13 mouse cellular contexts compared by ENCODE assay signal in the genomic region with DNA sequence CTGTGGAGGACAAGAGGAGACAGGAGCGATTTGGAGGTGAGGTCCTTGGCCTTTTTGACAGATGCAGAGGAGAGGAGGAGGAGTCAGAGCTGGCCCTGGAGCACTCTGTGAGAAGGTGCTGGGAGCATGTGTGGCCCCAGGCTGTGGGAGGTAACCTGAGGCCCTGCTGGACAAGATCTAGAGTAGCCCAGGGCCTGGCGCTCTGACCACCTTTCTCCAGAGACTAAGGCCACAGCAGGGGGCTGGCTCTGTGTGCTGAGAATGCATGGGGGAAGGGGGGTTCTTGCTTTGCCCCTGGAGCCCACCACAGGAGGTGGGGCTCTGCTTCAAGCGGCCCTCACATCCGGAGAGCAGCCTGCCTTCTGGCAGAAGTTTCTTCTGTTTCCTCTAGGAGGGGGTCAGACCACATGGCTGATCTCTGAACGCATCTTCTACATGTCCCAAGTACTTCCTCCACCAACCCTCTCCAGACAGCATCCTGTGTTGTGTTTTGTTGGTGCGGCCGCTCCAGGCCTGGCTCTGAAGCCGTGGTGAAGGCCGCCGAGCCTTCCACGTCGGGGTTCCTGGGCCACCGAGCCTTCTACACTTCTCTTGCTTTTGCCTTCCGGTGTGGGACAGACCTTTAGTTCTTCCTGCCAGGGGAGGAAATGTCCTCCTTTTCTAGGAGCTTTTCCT. TPM values are rescaled to one million over a fixed set of nuclear protein-coding genes. Genes with fewer than 3 reads are reported as not detected.
DNase-seq lines count a peak whose midpoint lies in the region; ATAC-seq and TF ChIP-seq lines count a peak whose summit lies in the region.
"Had no signal": no experiment of that assay in that cellular context is flagged by ENCODE, and none has a peak within 500 bp of the region (broad histone marks: within the 10 kb centered on the region; RNA-seq: fewer than 3 reads in every experiment).

No protein-coding gene starts in this region.

- H3K4me2 ChIP-seq in heart, embryonic 13.5 days, result no peak overlapping the region
- H3K4me2 ChIP-seq in embryonic facial prominence, embryonic 11.5 days (ENCODE audit: low read depth, low read length), result no peak overlapping the region
- H3K4me2 ChIP-seq: limb, embryonic 12.5 days; neural tube, embryonic 13.5 days had no signal

- no peaks in the 10 kb centered on the region for H3K9me3 ChIP-seq in heart, embryonic 13.5 days
- H3K9me3 ChIP-seq in embryonic facial prominence, embryonic 11.5 days (replicated peaks; ENCODE audit: control insufficient read depth, low read length), result no peaks in the 10 kb centered on the region
- H3K9me3 ChIP-seq: limb, embryonic 12.5 days; neural tube, embryonic 13.5 days had no signal

- WGBS in heart, embryonic 13.5 days, result 53% methylated on average over 14 of the region's 14 CpGs
- 35% methylated on average over 14 of the region's 14 CpGs for WGBS in heart, adult 2 months
- WGBS in embryonic facial prominence, embryonic 11.5 days, result 63% methylated on average over 14 of the region's 14 CpGs

- no peak for TF ChIP-seq POLR2A in heart, adult 2 months (IDR thresholded peaks at IDR 0.05; ENCODE audit: insufficient read depth, low read depth, low read length)

- ATAC-seq in heart, embryonic 13.5 days (ENCODE audit: extremely low read depth, insufficient number of reproducible peaks, low FRiP score, low TSS enrichment), result no peak
- ATAC-seq in embryonic facial prominence, embryonic 11.5 days (replicated peaks; ENCODE audit: insufficient number of reproducible peaks, low FRiP score, low TSS enrichment, low read depth), result no peak
- 0 out of 2 replicates have a peak, but pooled peaks have one; percentile 17 for ATAC-seq in megakaryocyte progenitor cell, adult 5-6 weeks (replicated peaks; ENCODE audit: poor library complexity)
- ATAC-seq: intestine, postnatal 0 days had no signal

- H3K4me3 ChIP-seq in heart, embryonic 13.5 days, result no peak overlapping the region
- H3K4me3 ChIP-seq in heart, adult 2 months, result no peak overlapping the region
- no peak overlapping the region for H3K4me3 ChIP-seq in embryonic facial prominence, embryonic 11.5 days (ENCODE audit: low read depth, low read length)
- H3K4me3 ChIP-seq: limb, embryonic 12.5 days; neural tube, embryonic 13.5 days had no signal

- no peaks in the 10 kb centered on the region for H3K79me2 ChIP-seq in heart, adult 2 months (replicated peaks; ENCODE audit: control insufficient read depth, insufficient read depth, low read length)

- intact Hi-C loops in heart, adult 2 months (cut with DNase I), result no loop called here
- intact Hi-C loops in left cerebral cortex, postnatal 36 days (cut with DNase I), result no loop called here

- 0 out of 2 replicates have a peak overlapping the region, but pooled peaks have one; percentile 1 for H3K9ac ChIP-seq in heart, embryonic 13.5 days
- no peak overlapping the region for H3K9ac ChIP-seq in heart, adult 2 months (ENCODE audit: low read depth, low read length)
- peak overlapping the region; percentile 6; the same call in 1 of the 2 replicates for H3K9ac ChIP-seq in embryonic facial prominence, embryonic 11.5 days (replicated peaks; ENCODE audit: low read length)
- H3K9ac ChIP-seq: limb, embryonic 12.5 days had no signal

- no peak for TF ChIP-seq EP300 in heart, adult 2 months (IDR thresholded peaks at IDR 0.05; ENCODE audit: insufficient read depth, low read depth, low read length)

- no peaks in the 10 kb centered on the region for H3K27me3 ChIP-seq in heart, embryonic 13.5 days (replicated peaks)
- H3K27me3 ChIP-seq in heart, adult 2 months (ENCODE audit: control insufficient read depth, insufficient read depth, low read length), result no peaks in the 10 kb centered on the region
- H3K27me3 ChIP-seq in embryonic facial prominence, embryonic 11.5 days (ENCODE audit: control insufficient read depth, insufficient read depth, low read length), result no peaks in the 10 kb centered on the region
- H3K27me3 ChIP-seq: limb, embryonic 12.5 days; neural tube, embryonic 13.5 days had no signal

- no peak overlapping the region for H3K27ac ChIP-seq in heart, embryonic 13.5 days (replicated peaks)
- H3K27ac ChIP-seq in heart, adult 2 months, result no peak overlapping the region
- no peak overlapping the region for H3K27ac ChIP-seq in embryonic facial prominence, embryonic 11.5 days (replicated peaks; ENCODE audit: low read depth, low read length)
- H3K27ac ChIP-seq: limb, embryonic 12.5 days; neural tube, embryonic 13.5 days had no signal

- H3K36me3 ChIP-seq in heart, embryonic 13.5 days, result no peaks in the 10 kb centered on the region
- no peaks in the 10 kb centered on the region for H3K36me3 ChIP-seq in heart, adult 2 months (ENCODE audit: control insufficient read depth, insufficient read depth, low read length)
- no peaks in the 10 kb centered on the region for H3K36me3 ChIP-seq in embryonic facial prominence, embryonic 11.5 days (replicated peaks; ENCODE audit: control insufficient read depth, insufficient read depth, low read depth, low read length)
- H3K36me3 ChIP-seq: limb, embryonic 12.5 days; neural tube, embryonic 13.5 days had no signal

- TF ChIP-seq CTCF in heart, adult 2 months (IDR thresholded peaks at IDR 0.05), result no peak

- H3K4me1 ChIP-seq in heart, embryonic 13.5 days, result peaks cover 16% of the 10 kb centered on the region
- no peaks in the 10 kb centered on the region for H3K4me1 ChIP-seq in heart, adult 2 months (ENCODE audit: control insufficient read depth, insufficient read depth, low read length)
- no peaks in the 10 kb centered on the region; the same call in none of the 2 replicates for H3K4me1 ChIP-seq in embryonic facial prominence, embryonic 11.5 days (ENCODE audit: control insufficient read depth, insufficient read depth, low read length)

- DNase-seq in heart, adult 2 months, result no peak
- DNase-seq in B cell, adult 2 months, result peak; percentile 51 to 54
- no peak for DNase-seq in embryonic facial prominence, embryonic 11.5 days (ENCODE audit: low spot score)
- no peak for DNase-seq in left cerebral cortex, postnatal 36 days (ENCODE audit: low spot score in 2 of 2)
- DNase-seq in cerebellum, postnatal 14 days, result no peak
- DNase-seq in adrenal gland, adult 8-10 months, result no peak

RNA-seq across cellular contexts. Expression of gene Sh3bgrl3, which starts 10.3 kb away (rescaled TPM):
- 198 and 202 TPM in 2 replicates for polyA plus RNA-seq in heart, embryonic 13.5 days (2015; fragmentation: Nextera tagmentation; extraction: Ambion mirVana)
- 10 to 100 TPM; 34.3 to 45.7 TPM for total RNA-seq in heart, adult 2 months (2021)
- 98.9 and 139 TPM in 2 replicates for polyA plus RNA-seq in heart, adult 2 months (2012; rRNA removed)
- polyA plus RNA-seq in embryonic facial prominence, embryonic 11.5 days (2014; fragmentation: Nextera tagmentation; extraction: Ambion mirVana), result 316 TPM in 2 replicates
- 724 and 761 TPM in 2 replicates for total RNA-seq in megakaryocyte progenitor cell, adult 5-6 weeks (2015)
- total RNA-seq in megakaryocyte progenitor cell, adult 5-6 weeks (2017), result 230 and 307 TPM in 2 replicates
- total RNA-seq in left cerebral cortex, postnatal 36 days (2021), result 100 to 1,000 TPM; 187 to 235 TPM
- 100 to 1,000 TPM in 2 of 4 experiments, 10 to 100 TPM in 2; 81.0 to 121 (median 98.4) TPM for total RNA-seq in adrenal gland, adult 8-10 months (2022)

RNA-seq across cellular contexts. Expression of gene Ubxn11, which starts 15.9 kb away (rescaled TPM):
- 1.7 and 2.1 TPM in 2 replicates for polyA plus RNA-seq in heart, embryonic 13.5 days (2015; fragmentation: Nextera tagmentation; extraction: Ambion mirVana)
- 1 to 10 TPM; 1.6 to 2.1 TPM for total RNA-seq in heart, adult 2 months (2021)
- 3.3 and 6.9 TPM in 2 replicates for polyA plus RNA-seq in heart, adult 2 months (2012; rRNA removed)
- polyA plus RNA-seq in embryonic facial prominence, embryonic 11.5 days (2014; fragmentation: Nextera tagmentation; extraction: Ambion mirVana), result 5.7 and 6.0 TPM in 2 replicates
- total RNA-seq in megakaryocyte progenitor cell, adult 5-6 weeks (2015), result 9.2 and 10.7 TPM in 2 replicates
- total RNA-seq in megakaryocyte progenitor cell, adult 5-6 weeks (2017), result 6.5 and 7.3 TPM in 2 replicates
- 10 to 100 TPM; 23.3 to 46.3 TPM for total RNA-seq in left cerebral cortex, postnatal 36 days (2021)
- 10 to 100 TPM in 2 of 4 experiments, 1 to 10 TPM in 2; 6.0 to 21.7 (median 13.2) TPM for total RNA-seq in adrenal gland, adult 8-10 months (2022)

RNA-seq across cellular contexts. Expression of gene Cd52, which starts 23.4 kb away (rescaled TPM):
- polyA plus RNA-seq in heart, embryonic 13.5 days (2015; fragmentation: Nextera tagmentation; extraction: Ambion mirVana), result 7.6 and 7.7 TPM in 2 replicates
- total RNA-seq in heart, adult 2 months (2021), result 1 to 10 TPM; 4.1 to 5.8 TPM
- 9.0 and 19.2 TPM in 2 replicates for polyA plus RNA-seq in heart, adult 2 months (2012; rRNA removed)
- 5.2 and 5.4 TPM in 2 replicates for polyA plus RNA-seq in embryonic facial prominence, embryonic 11.5 days (2014; fragmentation: Nextera tagmentation; extraction: Ambion mirVana)
- 291 and 358 TPM in 2 replicates for total RNA-seq in megakaryocyte progenitor cell, adult 5-6 weeks (2015)
- 339 and 505 TPM in 2 replicates for total RNA-seq in megakaryocyte progenitor cell, adult 5-6 weeks (2017)
- total RNA-seq in left cerebral cortex, postnatal 36 days (2021), result 1 to 10 TPM; 1.4 to 2.7 TPM
- 10 to 100 TPM; 13.4 to 23.4 (median 19.6) TPM for total RNA-seq in adrenal gland, adult 8-10 months (2022)
- polyA plus RNA-seq: C2C12 had no signal

RNA-seq across cellular contexts. Expression of gene Crybg2, which starts 57.6 kb away (rescaled TPM):
- 0.46 TPM in 1 of 2 replicates, not detected in the other for polyA plus RNA-seq in heart, embryonic 13.5 days (2015; fragmentation: Nextera tagmentation; extraction: Ambion mirVana)
- total RNA-seq in heart, adult 2 months (2021), result not detected
- polyA plus RNA-seq in heart, adult 2 months (2012; rRNA removed), result 0.49 TPM in 1 of 2 replicates, not detected in the other
- polyA plus RNA-seq in embryonic facial prominence, embryonic 11.5 days (2014; fragmentation: Nextera tagmentation; extraction: Ambion mirVana), result 1.8 and 3.6 TPM in 2 replicates
- 0.77 and 2.2 TPM in 2 replicates for total RNA-seq in megakaryocyte progenitor cell, adult 5-6 weeks (2015)
- total RNA-seq in megakaryocyte progenitor cell, adult 5-6 weeks (2017), result 0.37 and 0.71 TPM in 2 replicates
- total RNA-seq in left cerebral cortex, postnatal 36 days (2021), result 1 to 10 TPM; 3.5 to 4.2 TPM
- not detected for total RNA-seq in adrenal gland, adult 8-10 months (2022)
- total RNA-seq: gastrocnemius, adult 8-10 months had no signal
- polyA plus RNA-seq: C2C12 had no signal

Comparison
In these comparisons a context has a peak if more than half of its experiments do, and no peak if none do; other contexts are left out.
1. DNase-seq: peak in B cell, adult 2 months (2 of 2); none in heart, adult 2 months (0 of 2), embryonic facial prominence, embryonic 11.5 days (single experiment), left cerebral cortex, postnatal 36 days (0 of 2), cerebellum, postnatal 14 days (0 of 2) and adrenal gland, adult 8-10 months (single experiment).
2. RNA of gene Cd52, which starts 23.4 kb away (total RNA-seq): 291 to 505 TPM in megakaryocyte progenitor cell, adult 5-6 weeks; 13.4 to 23.4 TPM in adrenal gland, adult 8-10 months, 4.1 to 5.8 TPM in heart, adult 2 months and 1.4 to 2.7 TPM in left cerebral cortex, postnatal 36 days; every median in the first group is over 10 times any median in the second.